ENCODE assay signal across 18 mouse cellular contexts in the genomic region with DNA sequence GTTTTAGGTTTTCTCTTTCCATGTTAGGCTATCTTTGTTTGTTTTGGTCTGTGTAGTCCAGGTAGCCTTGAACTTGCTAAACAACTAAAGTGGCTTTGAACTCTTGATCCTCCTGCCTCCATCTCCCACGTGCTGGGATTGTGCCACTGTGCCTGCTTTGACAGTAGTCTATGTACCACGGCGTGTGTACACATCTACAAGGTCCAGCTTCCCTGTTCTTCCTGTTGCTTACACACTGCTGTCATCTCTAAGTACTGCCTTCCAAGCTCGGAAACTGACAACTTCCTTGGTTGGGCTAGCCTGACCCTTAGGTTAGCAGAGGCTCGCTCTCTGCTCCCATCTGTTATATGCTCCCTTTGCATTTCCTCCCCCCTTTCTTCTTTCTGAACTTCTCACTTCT.
DNase-seq lines count a peak whose midpoint lies in the region; ATAC-seq lines count a peak whose summit lies in the region.
"Had no signal": no experiment of that assay in that cellular context is flagged by ENCODE, and none has a peak within 500 bp of the region (broad histone marks: within the 10 kb centered on the region; RNA-seq: fewer than 3 reads in every experiment).

No protein-coding gene starts in this region.

- WGBS in heart, embryonic 10.5 days = 74% methylated on average over 5 of the region's 5 CpGs
- 57% methylated on average over 5 of the region's 5 CpGs for WGBS in liver, embryonic 16.5 days (ENCODE audit: insufficient replicate concordance)
- 73% methylated on average over 5 of the region's 5 CpGs for WGBS in liver, embryonic 11.5 days

- peaks cover 13% of the 10 kb centered on the region; the same call in 1 of the 2 replicates for H3K27me3 ChIP-seq in heart, embryonic 10.5 days (ENCODE audit: insufficient read depth, poor library complexity, severe bottlenecking)
- no peaks in the 10 kb centered on the region for H3K27me3 ChIP-seq in liver, embryonic 16.5 days (ENCODE audit: control insufficient read depth, insufficient read depth, low read depth, low read length)
- no peaks in the 10 kb centered on the region for H3K27me3 ChIP-seq in liver, embryonic 11.5 days (replicated peaks; ENCODE audit: control insufficient read depth, insufficient read depth, low read length)
- H3K27me3 ChIP-seq: embryonic facial prominence, embryonic 12.5 days; embryonic facial prominence, embryonic 15.5 days; hindbrain, embryonic 15.5 days; intestine, embryonic 15.5 days had no signal

- peak; percentile 55 for DNase-seq in heart, embryonic 10.5 days (ENCODE audit: low spot score)
- no peak for DNase-seq in heart, adult 18-20 months
- no peak for DNase-seq in liver, embryonic 11.5 days (ENCODE audit: low spot score)
- DNase-seq in left cerebral cortex, adult 18-20 months (ENCODE audit: low spot score in 2 of 2) = no peak
- DNase-seq: adrenal gland, adult 2 months; adrenal gland, postnatal 14 days; cerebellum, adult 11 months had no signal

- no peaks in the 10 kb centered on the region for H3K9me3 ChIP-seq in heart, embryonic 10.5 days
- H3K9me3 ChIP-seq in liver, embryonic 16.5 days (replicated peaks; ENCODE audit: control insufficient read depth, low read length) = no peaks in the 10 kb centered on the region
- no peaks in the 10 kb centered on the region for H3K9me3 ChIP-seq in liver, embryonic 11.5 days (ENCODE audit: control insufficient read depth, low read length)
- H3K9me3 ChIP-seq: embryonic facial prominence, embryonic 12.5 days; embryonic facial prominence, embryonic 15.5 days; heart, embryonic 13.5 days; hindbrain, embryonic 15.5 days; intestine, embryonic 15.5 days had no signal

- H3K4me1 ChIP-seq in heart, embryonic 10.5 days = 0 out of 2 replicates have a peak, but pooled peaks cover 4% of the 10 kb centered on the region
- H3K4me1 ChIP-seq in liver, embryonic 16.5 days (ENCODE audit: control insufficient read depth, low read depth, low read length) = no peaks in the 10 kb centered on the region
- H3K4me1 ChIP-seq in liver, embryonic 11.5 days (replicated peaks; ENCODE audit: control insufficient read depth, insufficient read depth, low read length) = no peaks in the 10 kb centered on the region
- H3K4me1 ChIP-seq: embryonic facial prominence, embryonic 12.5 days; embryonic facial prominence, embryonic 15.5 days; hindbrain, embryonic 15.5 days; intestine, embryonic 15.5 days had no signal

- no peak overlapping the region for H3K27ac ChIP-seq in heart, embryonic 10.5 days
- no peak overlapping the region for H3K27ac ChIP-seq in liver, embryonic 16.5 days (ENCODE audit: low read length)
- H3K27ac ChIP-seq in liver, embryonic 11.5 days (ENCODE audit: low read depth, low read length) = no peak overlapping the region
- H3K27ac ChIP-seq: embryonic facial prominence, embryonic 12.5 days; embryonic facial prominence, embryonic 15.5 days; gastrocnemius, adult 2 months; heart, embryonic 13.5 days; hindbrain, embryonic 15.5 days; intestine, embryonic 15.5 days had no signal

- no peak overlapping the region for H3K4me2 ChIP-seq in liver, embryonic 16.5 days (ENCODE audit: low read depth, low read length)
- H3K4me2 ChIP-seq in liver, embryonic 11.5 days = no peak overlapping the region
- H3K4me2 ChIP-seq: embryonic facial prominence, embryonic 12.5 days; embryonic facial prominence, embryonic 15.5 days; heart, embryonic 13.5 days; hindbrain, embryonic 15.5 days; intestine, embryonic 15.5 days had no signal

- no peak overlapping the region for H3K9ac ChIP-seq in liver, embryonic 16.5 days (ENCODE audit: low read depth, low read length)
- no peak overlapping the region for H3K9ac ChIP-seq in liver, embryonic 11.5 days (ENCODE audit: low read depth, low read length)
- H3K9ac ChIP-seq: embryonic facial prominence, embryonic 12.5 days; embryonic facial prominence, embryonic 15.5 days; forebrain, postnatal 0 days; heart, embryonic 13.5 days; hindbrain, embryonic 15.5 days; intestine, embryonic 15.5 days had no signal

- peak; percentile 39; the same call in 1 of the 2 replicates for ATAC-seq in liver, embryonic 16.5 days (ENCODE audit: low read depth)
- no peak for ATAC-seq in liver, embryonic 11.5 days (replicated peaks; ENCODE audit: low FRiP score)
- ATAC-seq in granulocyte monocyte progenitor cell, adult 5-6 weeks (replicated peaks; ENCODE audit: poor library complexity, severe bottlenecking) = 0 out of 2 replicates have a peak, but pooled peaks have one; percentile 20
- ATAC-seq: CD4-positive, CD25-positive, alpha-beta regulatory T cell, adult 4 months; forebrain, embryonic 14.5 days had no signal

- no peak overlapping the region for H3K4me3 ChIP-seq in heart, embryonic 10.5 days
- no peak overlapping the region for H3K4me3 ChIP-seq in liver, embryonic 16.5 days (ENCODE audit: low read depth, low read length)
- no peak overlapping the region for H3K4me3 ChIP-seq in liver, embryonic 11.5 days (ENCODE audit: low read depth, low read length)
- H3K4me3 ChIP-seq: embryonic facial prominence, embryonic 12.5 days; embryonic facial prominence, embryonic 15.5 days; gastrocnemius, adult 2 months; heart, embryonic 13.5 days; hindbrain, embryonic 15.5 days; intestine, embryonic 15.5 days had no signal

- H3K36me3 ChIP-seq in heart, embryonic 10.5 days = no peaks in the 10 kb centered on the region
- H3K36me3 ChIP-seq in liver, embryonic 16.5 days (ENCODE audit: control insufficient read depth, insufficient read depth) = no peaks in the 10 kb centered on the region
- no peaks in the 10 kb centered on the region for H3K36me3 ChIP-seq in liver, embryonic 11.5 days (ENCODE audit: control insufficient read depth, insufficient read depth, low read length)
- H3K36me3 ChIP-seq: embryonic facial prominence, embryonic 12.5 days; heart, embryonic 13.5 days had no signal
